Mouse (Mus musculus) hindbrain, postnatal 0 days (tissue): ENCODE data around the gene Upf2. TPM values are rescaled to one million over a fixed set of nuclear protein-coding genes. Genes with fewer than 3 reads are reported as not detected.
"Not testable (repeated sequence)": the region's sequence is repeated elsewhere in the genome, so short reads cannot be mapped to it uniquely, and the experiment has no call there.

Source experiments
- ATAC-seq: fragments of 200-750 bp; cut with Nextera tagmentation; 2 replicates; pipeline ENCODE4 v1.8.0; 2017; ENCODE audit warnings: mild to moderate bottlenecking, moderate TSS enrichment, moderate library complexity
- DNase-seq: peaks from one replicate; pipeline ENCODE4 v3.0.0-alpha.2; 2015; ENCODE audit warnings: low spot score
- H3K27ac ChIP-seq: fragments of 300-500 bp; sonication (generic); 2 replicates; pipeline ENCODE4 v1.5.1; 2014; ENCODE audit warnings: mild to moderate bottlenecking
- H3K27me3 ChIP-seq: fragments of 300-500 bp; sonication (generic); 2 replicates; pipeline ENCODE4 v1.6.1; 2014; ENCODE audit warnings: low read length, mixed read lengths; ENCODE audit not compliant: insufficient read depth
- H3K36me3 ChIP-seq: fragments of 300-500 bp; sonication (generic); 2 replicates; pipeline ENCODE4 v1.6.1; 2014; ENCODE audit warnings: low read length, mixed read lengths; ENCODE audit not compliant: insufficient read depth
- H3K4me1 ChIP-seq: fragments of 300-500 bp; sonication (generic); 2 replicates; pipeline ENCODE4 v1.6.1; 2014; ENCODE audit warnings: antibody characterized with exemption, low read length, mixed read lengths; ENCODE audit not compliant: insufficient read depth
- H3K4me2 ChIP-seq: fragments of 300-500 bp; sonication (generic); 2 replicates; pipeline ENCODE4 v1.6.1; 2014; ENCODE audit warnings: low read depth, mild to moderate bottlenecking, low read length, moderate library complexity, mixed read lengths
- H3K4me3 ChIP-seq: fragments of 300-500 bp; sonication (generic); 2 replicates; pipeline ENCODE4 v1.5.1; 2014; ENCODE audit warnings: low read length
- H3K9ac ChIP-seq: fragments of 300-500 bp; sonication (generic); replicated peaks from 2 replicates; pipeline ENCODE4 v1.6.1; 2014; ENCODE audit warnings: mild to moderate bottlenecking, low read length, moderate library complexity, mixed read lengths
- H3K9me3 ChIP-seq: fragments of 300-500 bp; sonication (generic); 2 replicates; pipeline ENCODE4 v1.6.1; 2016; ENCODE audit warnings: low read length, mixed read lengths
- CTCF ChIP-seq: IDR thresholded peaks from 2 replicates; pipeline ENCODE4 v1.5.1; 2016; ENCODE audit warnings: antibody characterized with exemption, control low read depth, low read depth
- WGBS: fragments of 180-500 bp; shearing (Covaris S2); extraction: QIAGEN DNeasy Blood & Tissue Kit; methylation state at CpG from one replicate; pipeline ENCODE4 v1.1.7; 2014; 5-methylcytosine and 5-hydroxymethylcytosine counted together
- polyA plus RNA-seq: library from polyadenylated mRNA; unstranded; fragments of >200 nt; fragmentation: Nextera tagmentation; extraction: Ambion mirVana; gene quantifications from 2 replicates; pipeline ENCODE4 v1.2.1, GENCODE M21; 2015
- total RNA-seq: library from RNA; depleted of rRNA; stranded (reverse); fragments of >200 nt; gene quantifications from 2 replicates; pipeline ENCODE4 v1.2.3, GENCODE M21; 2014

The Upf2 gene
- total and polyA plus RNA-seq, 2 experiments from 2014 or later: 4.3 to 6.2 TPM

GRCm38 (mm10) chr2:6087151-6087550, 135.9 kb downstream of the Upf2 start:
- H3K4me1 ChIP-seq: no peaks in the 10 kb centered on the region
- H3K27me3 ChIP-seq: no peaks in the 10 kb centered on the region
- no peak for TF ChIP-seq CTCF
- no peak overlapping the region for H3K9ac ChIP-seq
- H3K36me3 ChIP-seq: no peaks in the 10 kb centered on the region
- no peak for DNase-seq
- no peak overlapping the region for H3K4me3 ChIP-seq
- 91% methylated on average over 5 of the region's 5 CpGs for WGBS
- no peak overlapping the region for H3K4me2 ChIP-seq
- ATAC-seq: no peak
- H3K9me3 ChIP-seq: no peaks in the 10 kb centered on the region
- no peak overlapping the region for H3K27ac ChIP-seq

- WGBS: 89% methylated on average over 16 of the region's 16 CpGs
- H3K27ac ChIP-seq, H3K27me3 ChIP-seq: not testable (repeated sequence)
Observed at GRCm38 (mm10) chr2:6089941-6090340, 138.7 kb downstream of the Upf2 start.

GRCm38 (mm10) chr2:6097113-6097716, 145.9 kb downstream of the Upf2 start:
- WGBS: 69% methylated on average over 7 of the region's 7 CpGs
- no peaks in the 10 kb centered on the region for H3K36me3 ChIP-seq
- H3K4me2 ChIP-seq: no peak overlapping the region
- H3K27me3 ChIP-seq: no peaks in the 10 kb centered on the region
- H3K4me1 ChIP-seq: peaks cover 10% of the 10 kb centered on the region; the same call in 1 of the 2 replicates
- DNase-seq (no peak), ATAC-seq (no peak)
- no peak overlapping the region for H3K9ac ChIP-seq
- H3K9me3 ChIP-seq: no peaks in the 10 kb centered on the region
- no peak for TF ChIP-seq CTCF
- H3K4me3 ChIP-seq: no peak overlapping the region
- H3K27ac ChIP-seq: no peak overlapping the region

More at GRCm38 (mm10) chr2:6089941-6090340, 138.7 kb downstream of the Upf2 start:
- H3K4me3 ChIP-seq, H3K36me3 ChIP-seq, H3K9ac ChIP-seq, DNase-seq, H3K4me1 ChIP-seq, H3K4me2 ChIP-seq, H3K9me3 ChIP-seq, ATAC-seq: not testable (repeated sequence)

- H3K27me3 ChIP-seq: no peaks in the 10 kb centered on the region
- H3K9me3 ChIP-seq: no peaks in the 10 kb centered on the region
- no peak overlapping the region for H3K4me2 ChIP-seq
- no peak for TF ChIP-seq CTCF
- no peak overlapping the region for H3K27ac ChIP-seq
- ATAC-seq (no peak), DNase-seq (no peak)
- H3K4me3 ChIP-seq: no peak overlapping the region
- WGBS: 48% methylated on average over 6 of the region's 6 CpGs
- H3K4me1 ChIP-seq: peaks cover 10% of the 10 kb centered on the region; the same call in 1 of the 2 replicates
- H3K9ac ChIP-seq: no peak overlapping the region
- H3K36me3 ChIP-seq: no peaks in the 10 kb centered on the region
Observed at GRCm38 (mm10) chr2:6098924-6099323, 147.7 kb downstream of the Upf2 start.

GRCm38 (mm10) chr2:6099443-6099842, 148.2 kb downstream of the Upf2 start:
- Histone ChIP-seq H3K27me3 (no peaks in the 10 kb centered on the region), H3K4me2 (no peak overlapping the region), H3K9ac (no peak overlapping the region), H3K9me3 (no peaks in the 10 kb centered on the region), H3K4me3 (no peak overlapping the region), H3K27ac (no peak overlapping the region), H3K4me1 (peaks cover 10% of the 10 kb centered on the region; the same call in 1 of the 2 replicates), H3K36me3 (no peaks in the 10 kb centered on the region)
- WGBS: 77% methylated on average over 9 of the region's 9 CpGs
- no peak for TF ChIP-seq CTCF
- ATAC-seq: no peak
- no peak for DNase-seq

- 12% methylated on average over 49 of the region's 51 CpGs for WGBS
- ATAC-seq: peak; percentile 84
Observed at GRCm38 (mm10) chr2:6100027-6100749, 148.9 kb downstream of the Upf2 start.

GRCm38 (mm10) chr2:6100755-6101154, 149.5 kb downstream of the Upf2 start:
- Histone ChIP-seq H3K4me2 (peak overlapping the region; percentile 83), H3K9ac (peak overlapping the region; percentile 53), H3K4me3 (peak overlapping the region; percentile 46), H3K27me3 (no peaks in the 10 kb centered on the region), H3K36me3 (no peaks in the 10 kb centered on the region), H3K27ac (no peak overlapping the region), H3K9me3 (no peaks in the 10 kb centered on the region), H3K4me1 (peaks cover 10% of the 10 kb centered on the region; the same call in 1 of the 2 replicates)
- ATAC-seq: no peak; the same call in 1 of the 2 replicates
- 38% methylated on average over 20 of the region's 20 CpGs for WGBS
- TF ChIP-seq CTCF: no peak
- no peak for DNase-seq

More at GRCm38 (mm10) chr2:6100027-6100749, 148.9 kb downstream of the Upf2 start:
- H3K9ac ChIP-seq: peak overlapping the region; percentile 53
- no peak for TF ChIP-seq CTCF
- H3K27ac ChIP-seq: no peak overlapping the region
- H3K4me1 ChIP-seq: peaks cover 10% of the 10 kb centered on the region; the same call in 1 of the 2 replicates
- H3K27me3 ChIP-seq: no peaks in the 10 kb centered on the region
- H3K4me3 ChIP-seq: peak overlapping the region; percentile 46
- H3K9me3 ChIP-seq: no peaks in the 10 kb centered on the region
- DNase-seq: peak; percentile 54
- peak overlapping the region; percentile 83 for H3K4me2 ChIP-seq
- no peaks in the 10 kb centered on the region for H3K36me3 ChIP-seq
